Mouse (Mus musculus) liver, adult 2 months (tissue): ENCODE results near the gene Cfap45. TPM values are rescaled to one million over a fixed set of nuclear protein-coding genes. Genes with fewer than 3 reads are reported as not detected.

Experiments used
- DNase-seq: peaks from one replicate; pipeline ENCODE4 v3.0.0-alpha.2; 2011; ENCODE audit warnings: low read depth, low spot score; ENCODE audit errors: extremely low read depth
- H3K27ac ChIP-seq: fragments of 200-500 bp; replicated peaks from 2 replicates; pipeline ENCODE4 v1.5.1; 2012; ENCODE audit warnings: low read depth, mild to moderate bottlenecking, control low read depth, inconsistent platforms, low read length; ENCODE audit not compliant: insufficient read depth
- H3K27me3 ChIP-seq: fragments of 200-500 bp; 2 replicates; pipeline ENCODE4 v1.6.1; 2012; ENCODE audit warnings: mild to moderate bottlenecking, moderate library complexity, low read length, inconsistent platforms; ENCODE audit not compliant: control insufficient read depth, insufficient read depth
- H3K36me3 ChIP-seq: fragments of 200-500 bp; 2 replicates; pipeline ENCODE4 v1.6.1; 2012; ENCODE audit warnings: low read length, inconsistent platforms; ENCODE audit not compliant: control insufficient read depth, insufficient read depth
- H3K4me1 ChIP-seq: fragments of 200-500 bp; 2 replicates; pipeline ENCODE4 v1.6.1; 2011; ENCODE audit warnings: low read length; ENCODE audit not compliant: control insufficient read depth, insufficient read depth
- H3K4me3 ChIP-seq: fragments of 200-500 bp; 2 replicates; pipeline ENCODE4 v1.5.1; 2011; ENCODE audit warnings: low read depth, mild to moderate bottlenecking, control low read depth, low read length, moderate library complexity; ENCODE audit not compliant: insufficient read depth
- H3K79me2 ChIP-seq: fragments of 200-500 bp; 2 replicates; pipeline ENCODE4 v1.6.1; 2012; ENCODE audit warnings: inconsistent platforms, mild to moderate bottlenecking, low read length, moderate library complexity; ENCODE audit not compliant: control insufficient read depth, insufficient read depth
- H3K9ac ChIP-seq: fragments of 200-500 bp; 2 replicates; pipeline ENCODE4 v1.6.1; 2012; ENCODE audit warnings: low read depth, mild to moderate bottlenecking, control low read depth, inconsistent platforms, low read length
- CTCF ChIP-seq: fragments of 200-500 bp; IDR thresholded peaks from 2 replicates; pipeline ENCODE4 v1.5.1; 2011; ENCODE audit warnings: low read depth, low read length, control low read depth
- POLR2A ChIP-seq: fragments of 200-500 bp; IDR thresholded peaks from 2 replicates; pipeline ENCODE4 v1.6.1; 2011; ENCODE audit warnings: low read length, control low read depth; ENCODE audit not compliant: insufficient read depth; ENCODE audit errors: extremely low read depth
- WGBS: fragments of 180-500 bp; shearing (Covaris S2); methylation state at CpG from one replicate; pipeline ENCODE4 v1.1.7; 2018; 5-methylcytosine and 5-hydroxymethylcytosine counted together
- polyA plus RNA-seq: library from polyadenylated mRNA; depleted of rRNA; stranded (reverse); fragments of >200 nt; gene quantifications from 2 replicates; pipeline ENCODE4 v1.2.3, GENCODE M21; 2012
- total RNA-seq: library from RNA; depleted of rRNA; stranded (reverse); fragments of >200 nt; gene quantifications from 2 replicates; pipeline ENCODE4 v1.2.3, GENCODE M21; 2014

The Cfap45 gene
- total and polyA plus RNA-seq, 2 experiments, result 0.09 TPM; not detected in 1

- 16% methylated on average over 10 of the region's 10 CpGs for WGBS
- Histone ChIP-seq H3K27ac (no peak overlapping the region), H3K36me3 (no peaks in the 10 kb centered on the region), H3K4me1 (no peaks in the 10 kb centered on the region), H3K79me2 (no peaks in the 10 kb centered on the region), H3K27me3 (no peaks in the 10 kb centered on the region), H3K4me3 (peak overlapping the region; percentile 12; the same call in 1 of the 2 replicates), H3K9ac (no peak overlapping the region)
- DNase-seq, result no peak
- TF ChIP-seq CTCF (peak; percentile 96), POLR2A (no peak)
Measured at GRCm38 (mm10) chr1:172490261-172490661, 30.3 kb upstream of the Cfap45 start.

DNA sequence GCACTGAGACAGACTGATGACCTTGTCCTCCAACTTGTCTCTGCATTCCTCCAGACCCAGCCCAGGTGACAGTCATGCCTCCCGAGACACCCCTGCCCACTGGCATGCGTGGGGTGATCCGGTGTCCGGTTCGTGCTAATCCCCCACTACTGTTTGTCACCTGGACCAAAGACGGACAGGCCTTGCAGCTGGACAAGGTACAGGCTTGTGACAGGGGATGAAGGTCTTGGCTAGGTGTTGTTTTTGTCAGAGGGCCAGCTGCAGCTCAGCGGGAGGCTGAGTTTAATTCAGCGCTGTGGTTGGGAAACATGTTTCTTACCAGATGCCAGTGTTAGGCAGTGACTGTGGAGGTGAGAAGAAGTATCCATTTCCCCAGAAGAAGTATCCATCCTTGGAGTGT lies 28.6 kb upstream of the Cfap45 start:
- no peaks in the 10 kb centered on the region for H3K36me3 ChIP-seq
- no peaks in the 10 kb centered on the region for H3K27me3 ChIP-seq
- 50% methylated on average over 8 of the region's 8 CpGs for WGBS
- no peaks in the 10 kb centered on the region for H3K4me1 ChIP-seq
- no peaks in the 10 kb centered on the region for H3K79me2 ChIP-seq
- H3K27ac ChIP-seq, result no peak overlapping the region
- TF ChIP-seq CTCF, result no peak
- TF ChIP-seq POLR2A, result no peak
- H3K4me3 ChIP-seq, result no peak overlapping the region
- H3K9ac ChIP-seq, result no peak overlapping the region
- no peak for DNase-seq

DNA sequence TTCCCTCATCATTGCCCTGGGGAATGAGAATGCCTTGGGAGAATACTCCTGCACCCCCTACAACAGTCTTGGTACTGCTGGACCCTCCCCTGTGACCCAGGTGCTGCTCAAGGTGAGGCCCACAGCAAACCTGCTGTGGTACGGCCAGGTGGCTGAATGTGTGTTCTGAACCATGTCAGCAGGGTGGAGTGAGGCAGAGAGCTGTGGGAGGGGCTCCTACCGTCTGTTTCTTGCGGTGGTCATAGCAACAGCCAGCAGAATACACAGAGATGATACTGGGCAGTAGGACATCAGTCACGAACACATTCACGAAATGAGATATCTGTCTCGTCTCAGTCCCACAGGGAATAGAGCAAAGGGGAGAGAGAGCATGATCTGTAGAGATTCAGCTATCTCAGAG lies 27.1 kb upstream of the Cfap45 start:
- WGBS, result 79% methylated on average over 6 of the region's 6 CpGs
- H3K27me3 ChIP-seq, result no peaks in the 10 kb centered on the region
- TF ChIP-seq CTCF (no peak), POLR2A (no peak)

GRCm38 (mm10) chr1:172496030-172496429 lies 24.6 kb upstream of the Cfap45 start:
- Histone ChIP-seq H3K4me3 (no peak overlapping the region), H3K27ac (no peak overlapping the region), H3K27me3 (no peaks in the 10 kb centered on the region), H3K4me1 (no peaks in the 10 kb centered on the region), H3K9ac (no peak overlapping the region), H3K79me2 (no peaks in the 10 kb centered on the region), H3K36me3 (no peaks in the 10 kb centered on the region)
- 91% methylated on average over 17 of the region's 17 CpGs for WGBS
- TF ChIP-seq POLR2A, result no peak
- no peak for TF ChIP-seq CTCF
- DNase-seq, result no peak

More for the DNA sequence above, 27.1 kb upstream of the Cfap45 start:
- Histone ChIP-seq H3K36me3 (no peaks in the 10 kb centered on the region), H3K27ac (no peak overlapping the region), H3K79me2 (no peaks in the 10 kb centered on the region), H3K9ac (no peak overlapping the region), H3K4me1 (no peaks in the 10 kb centered on the region), H3K4me3 (no peak overlapping the region)
- DNase-seq, result no peak

DNA sequence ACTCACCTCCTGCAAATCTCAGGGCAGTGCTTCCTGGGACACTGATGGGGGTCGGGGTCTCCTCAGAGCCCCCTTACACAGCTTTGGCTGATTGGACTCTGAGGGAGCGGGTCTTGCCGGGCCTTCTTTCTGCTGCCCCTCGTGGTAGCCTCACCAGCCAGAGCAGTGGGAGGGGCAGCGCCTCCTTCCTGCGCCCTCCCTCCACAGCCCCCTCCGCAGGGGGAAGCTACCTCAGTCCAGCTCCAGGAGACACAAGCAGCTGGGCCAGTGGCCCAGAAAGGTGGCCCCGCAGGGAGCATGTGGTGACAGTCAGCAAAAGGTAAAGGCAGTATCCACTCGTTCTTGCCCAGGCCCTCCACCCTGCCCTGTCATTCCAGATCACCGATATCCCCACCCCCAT lies 23.2 kb upstream of the Cfap45 start:
- Histone ChIP-seq H3K27ac (no peak overlapping the region), H3K27me3 (no peaks in the 10 kb centered on the region), H3K79me2 (no peaks in the 10 kb centered on the region), H3K36me3 (no peaks in the 10 kb centered on the region), H3K4me1 (peaks cover 3% of the 10 kb centered on the region), H3K4me3 (no peak overlapping the region), H3K9ac (no peak overlapping the region)
- WGBS, result 83% methylated on average over 10 of the region's 10 CpGs
- no peak for DNase-seq
- no peak for TF ChIP-seq POLR2A
- TF ChIP-seq CTCF, result no peak

DNA sequence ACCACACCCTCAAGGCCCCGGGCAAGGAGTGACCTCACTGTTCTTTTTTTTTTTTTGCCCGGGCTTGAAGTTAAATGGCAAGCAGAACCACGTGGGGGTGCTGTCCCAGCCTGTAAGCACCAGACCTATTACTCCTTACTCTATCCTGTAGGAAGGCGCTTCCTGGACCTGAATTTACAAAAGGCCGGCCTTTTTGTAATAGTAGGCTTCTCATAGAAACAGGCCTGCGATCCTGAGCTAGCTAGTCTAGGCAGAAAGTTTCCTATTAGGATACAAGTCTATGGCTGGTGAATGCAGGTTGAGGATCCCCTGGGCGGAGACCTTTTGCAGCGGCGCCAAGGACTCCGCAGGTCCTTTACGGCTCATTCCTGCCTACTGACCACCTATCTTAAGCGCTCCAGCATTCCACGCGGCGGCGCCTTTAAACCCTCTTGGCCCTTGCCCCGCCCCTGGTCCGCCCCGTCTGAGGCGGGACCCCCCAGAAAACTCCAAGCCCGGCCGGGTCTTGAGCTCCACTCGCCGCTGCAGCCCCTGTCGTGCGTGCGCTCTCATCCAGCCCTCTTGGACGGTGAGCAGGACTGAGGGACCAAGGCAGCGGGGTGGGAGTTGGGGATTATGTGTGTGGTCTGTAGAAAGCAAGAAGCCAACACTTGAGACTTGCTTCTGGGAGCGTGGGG lies 20.7 kb upstream of the Cfap45 start, which contains the start of gene Tagln2:
Gene Tagln2 (plus strand): TSS at position 283 of the 677 bp plus-strand sequence.
- Histone ChIP-seq H3K27ac (peak within 1 kb of the TSS; percentile 53), H3K27me3 (no peaks in the 10 kb centered on the region), H3K9ac (peak within 1 kb of the TSS; percentile 84), H3K4me1 (peaks cover 8% of the 10 kb centered on the region), H3K36me3 (no peaks in the 10 kb centered on the region), H3K79me2 (no peaks in the 10 kb centered on the region), H3K4me3 (peak within 1 kb of the TSS; percentile 86)
- DNase-seq, result no peak
- WGBS, result 5% methylated on average over 30 of the region's 30 CpGs
- no peak; the same call in 1 of the 2 replicates for TF ChIP-seq CTCF
- TF ChIP-seq POLR2A, result peak; percentile 76
